Mouse (Mus musculus) naive thymus-derived CD4-positive, alpha-beta T cell, adult 2 months (primary cell): Measurements from ENCODE around the gene Nr4a1.
A peak's percentile ranks its signal among the peaks of the same experiment; 100 is the strongest.

ENCODE experiments used
- DNase-seq: peaks from one replicate; pipeline ENCODE4 v3.0.0-alpha.2; 2011; ENCODE audit warnings: low read depth

The Nr4a1 gene

DNA sequence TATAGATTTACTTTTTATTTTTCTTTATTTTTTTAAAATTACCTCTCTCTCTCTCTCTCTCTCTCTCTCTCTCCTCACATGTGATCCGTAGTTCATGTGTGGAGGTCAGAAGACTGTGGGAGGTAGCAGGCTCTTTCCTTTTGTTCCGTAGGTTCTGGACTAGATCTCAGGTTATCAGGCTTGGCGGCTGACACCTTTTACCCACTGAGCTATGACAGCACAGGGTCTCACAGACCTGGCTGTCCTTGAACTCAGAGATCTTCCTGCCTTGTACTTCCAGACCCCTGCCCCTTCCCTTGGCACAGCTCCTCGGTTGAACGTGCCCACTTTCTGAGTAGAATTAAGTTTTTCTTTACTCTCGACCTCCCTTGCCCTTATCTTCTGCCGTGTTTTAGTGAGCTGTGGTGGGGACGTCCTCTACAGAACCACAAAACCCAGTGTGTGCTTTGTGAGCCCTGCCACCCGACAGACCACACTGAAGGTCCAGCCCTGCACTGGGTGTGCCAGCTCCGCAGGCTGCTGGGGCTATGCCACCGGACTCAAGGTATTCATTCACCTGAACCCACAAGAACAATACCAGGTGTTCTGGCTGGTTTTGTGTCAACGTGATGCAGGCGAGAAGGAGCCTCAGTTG, 62.3 kb downstream of the Nr4a1 start:
- DNase-seq = peak; percentile 24

GRCm38 (mm10) chr15:101316913-101317813, 63.1 kb downstream of the Nr4a1 start:
- DNase-seq = no peak

DNA sequence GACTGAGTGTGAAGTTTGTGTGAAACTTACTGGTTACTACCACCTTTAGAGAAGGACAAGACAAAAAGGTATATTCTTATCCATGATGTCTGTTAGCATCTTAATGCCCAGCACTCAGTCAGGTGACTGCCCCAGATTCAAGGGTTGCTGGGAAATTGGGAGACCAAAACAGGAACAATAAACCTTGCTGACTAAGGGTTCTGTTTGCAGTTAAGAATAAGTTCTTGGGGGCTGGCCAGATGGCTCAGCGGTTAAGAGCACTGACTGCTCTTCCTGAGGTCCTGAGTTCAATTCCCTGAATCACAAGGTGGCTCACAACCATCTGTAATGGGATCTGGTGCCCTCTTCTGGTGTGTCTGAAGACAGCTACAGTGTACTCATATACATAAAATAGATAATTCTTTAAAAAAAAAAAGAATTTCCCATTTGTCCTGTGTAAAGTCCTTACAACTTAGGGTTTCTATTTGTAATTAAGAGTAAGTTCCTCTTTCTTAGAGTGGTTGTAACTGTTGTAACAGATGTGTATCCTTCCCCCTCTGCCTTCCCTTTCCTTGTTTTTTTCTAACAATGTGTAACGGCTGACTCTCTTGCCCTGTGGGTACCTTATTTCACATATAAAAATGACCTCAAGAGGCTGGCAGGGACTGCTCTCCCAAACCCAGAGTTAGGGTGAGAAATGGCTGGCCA, 63.9 kb downstream of the Nr4a1 start:
- no peak for DNase-seq

DNA sequence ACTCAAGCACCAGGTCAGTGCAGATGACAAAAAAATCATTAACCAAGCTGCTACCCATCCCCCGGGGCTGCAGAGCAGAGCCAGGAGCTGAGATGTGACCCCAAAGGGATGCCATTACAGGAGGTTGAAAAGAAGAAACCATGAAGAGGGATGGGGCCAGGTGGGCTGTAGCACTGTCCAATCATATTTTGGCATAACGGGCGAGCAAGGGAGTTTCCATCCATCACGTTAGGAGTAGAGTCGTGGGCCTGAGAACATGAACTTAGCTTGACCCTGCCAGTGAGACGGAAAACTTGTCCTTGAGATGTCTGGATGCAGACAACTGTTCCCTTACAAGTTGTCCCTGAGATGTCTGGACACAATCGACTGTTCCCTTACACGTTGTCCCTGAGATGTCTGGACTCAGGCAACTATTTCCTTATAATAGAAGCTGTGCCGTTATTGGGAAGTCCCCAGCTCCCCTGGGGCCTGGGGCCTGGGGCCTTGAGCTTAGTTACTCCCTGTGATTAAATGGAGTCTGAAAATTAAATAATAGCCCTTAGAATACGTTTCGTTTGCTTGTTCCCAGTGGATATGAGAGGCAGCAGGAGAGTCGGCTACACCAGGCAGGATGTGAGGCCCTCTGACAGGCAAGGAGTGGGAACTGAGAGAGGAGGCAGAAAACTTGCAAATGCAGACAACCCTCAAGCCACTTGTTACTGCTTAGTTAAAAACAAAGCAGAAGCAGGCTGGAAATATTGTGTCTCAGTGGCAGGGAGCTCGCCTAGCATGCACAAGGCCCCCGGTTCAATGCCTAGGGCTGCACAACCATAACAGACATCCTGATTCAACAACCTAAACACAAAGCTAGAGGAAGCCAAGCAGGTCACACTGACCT, 65.1 kb downstream of the Nr4a1 start:
- DNase-seq = no peak

DNA sequence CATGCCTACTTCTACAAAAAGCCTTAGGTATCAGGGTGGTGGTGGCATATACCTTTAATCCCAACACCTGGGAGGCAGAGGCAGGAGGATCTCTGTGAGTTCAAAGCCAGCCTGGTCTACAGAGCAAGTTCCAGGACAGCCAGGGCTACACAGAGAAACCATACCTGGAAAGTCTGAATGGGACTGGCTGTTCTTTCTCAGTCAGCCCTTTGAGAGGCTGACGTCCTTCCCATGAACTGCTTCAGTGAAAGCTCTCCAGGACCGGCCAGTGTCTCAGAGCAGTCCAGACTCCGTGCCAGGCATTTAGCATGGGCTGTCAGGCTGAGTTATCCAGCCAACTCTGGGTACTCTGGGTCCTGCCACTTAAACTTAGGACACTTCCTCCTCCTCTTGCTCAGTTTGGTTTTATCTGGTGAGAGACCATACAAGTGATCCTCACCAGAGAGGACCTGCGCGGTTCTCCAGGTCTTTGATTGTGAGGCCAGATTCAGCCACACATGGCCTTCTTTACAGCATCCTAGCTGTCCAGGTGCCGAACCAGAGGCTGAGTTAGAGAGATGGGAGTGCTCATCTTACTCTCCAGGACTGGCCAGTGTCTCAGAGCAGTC, 66.0 kb downstream of the Nr4a1 start:
- no peak for DNase-seq

DNA sequence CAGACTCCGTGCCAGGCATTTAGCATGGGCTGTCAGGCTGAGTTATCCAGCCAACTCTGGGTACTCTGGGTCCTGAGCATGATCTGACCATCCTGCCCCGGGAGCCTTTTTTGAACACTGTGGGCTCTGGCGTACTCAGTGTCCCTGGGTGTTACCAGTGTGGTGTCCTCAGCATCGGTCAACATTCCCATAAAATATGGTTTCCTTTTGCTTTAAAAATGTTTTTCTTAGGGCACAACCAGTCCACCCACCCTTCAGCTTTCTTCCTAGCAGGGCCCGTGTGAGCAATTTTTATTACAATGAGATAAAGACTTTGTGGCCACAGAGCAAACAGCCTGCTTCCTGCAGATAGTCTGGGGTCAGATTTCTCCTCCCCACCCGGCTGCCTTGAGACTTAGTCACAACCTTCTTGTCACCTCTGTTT, 66.6 kb downstream of the Nr4a1 start:
- no peak for DNase-seq

DNA sequence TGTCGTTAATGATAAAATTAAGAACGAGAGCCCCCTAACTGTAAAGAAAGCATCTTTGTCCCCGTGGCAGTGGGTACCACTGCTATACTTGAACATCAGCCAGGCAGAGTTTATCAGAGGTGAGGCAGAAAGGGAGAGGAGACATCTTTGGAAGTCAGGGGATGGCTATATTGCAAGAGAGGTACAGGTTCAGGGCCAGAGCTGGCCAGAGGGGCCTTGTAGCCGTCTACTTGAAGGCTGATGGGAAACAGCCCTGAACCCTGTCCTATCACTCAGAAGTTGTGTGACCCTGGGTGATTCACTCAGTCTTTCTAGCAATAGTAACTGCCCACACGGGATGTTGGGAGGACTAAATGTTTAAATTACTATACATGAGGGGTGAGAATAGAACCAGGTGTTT, 67.1 kb downstream of the Nr4a1 start:
- DNase-seq = no peak

GRCm38 (mm10) chr15:101322106-101322505, 68.0 kb downstream of the Nr4a1 start:
- DNase-seq = no peak

GRCm38 (mm10) chr15:101322640-101323039, 68.6 kb downstream of the Nr4a1 start:
- no peak for DNase-seq

DNA sequence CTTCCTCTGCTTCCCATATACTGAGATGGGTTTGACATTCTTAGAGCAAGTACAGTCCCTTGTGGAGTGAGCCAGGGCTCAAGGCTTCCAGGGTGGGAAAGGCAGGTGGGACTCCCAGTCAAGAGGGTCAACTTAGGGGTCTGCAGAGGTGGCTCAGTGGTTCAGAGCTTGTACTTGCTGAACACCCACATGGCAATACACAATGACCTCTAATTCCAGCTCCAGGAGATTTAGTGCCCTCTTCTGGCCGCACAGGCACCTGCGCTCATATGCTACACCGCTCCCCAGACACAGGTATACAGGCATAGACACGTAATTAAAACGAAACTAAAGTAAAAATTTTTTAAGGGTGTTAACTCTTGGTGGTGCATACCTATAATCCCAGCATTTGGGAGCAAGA, 69.4 kb downstream of the Nr4a1 start:
- peak; percentile 26 for DNase-seq
